Mouse (Mus musculus) gastrocnemius, postnatal 4 days (tissue): ENCODE data around the gene Abr. TPM values are rescaled to one million over a fixed set of nuclear protein-coding genes. Genes with fewer than 3 reads are reported as not detected.

Experiments
- DNase-seq, 2 experiments: peaks; one replicate each; pipeline ENCODE4 v3.0.0; 2021 to 2022; ENCODE audit warnings: low spot score in 2 of 2, mixed read lengths in 2 of 2
- total RNA-seq, 2 experiments: library from RNA; stranded (reverse); gene quantifications; 2 replicates each; pipeline ENCODE4 v1.2.3; 2021

Abr gene
- total RNA-seq, 2 experiments from 2014 or later = 32.4 to 37.8 TPM

GRCm38 (mm10) chr11:76381201-76381885 is 240.8 kb downstream of the Abr start:
- no peak for DNase-seq

- no peak for DNase-seq
These were observed 242.1 kb downstream of the Abr start for GRCm38 (mm10) chr11:76379921-76380544.

GRCm38 (mm10) chr11:76376425-76376824 is 245.7 kb downstream of the Abr start:
- DNase-seq = no peak

GRCm38 (mm10) chr11:76374491-76375185 is 247.5 kb downstream of the Abr start:
- peak; percentile 67 to 76 for DNase-seq

- DNase-seq = peak in 1 of 2 experiments; percentile 33
These were observed 249.6 kb downstream of the Abr start for GRCm38 (mm10) chr11:76372534-76372933.

- no peak for DNase-seq
These were observed 250.0 kb downstream of the Abr start for GRCm38 (mm10) chr11:76372120-76372519.

- DNase-seq = no peak
These were observed 251.6 kb downstream of the Abr start for GRCm38 (mm10) chr11:76370491-76370890.

Other genes with a start within 250 kb of the Abr start
- 10 to 100 TPM; 59.8 to 60.9 TPM for gene Nxn, start 223.2 kb downstream of the Abr start, total RNA-seq
- 10 to 100 TPM; 48.7 TPM for gene Timm22, start 215.4 kb downstream of the Abr start, total RNA-seq
- not detected for gene Bhlha9, start 50.2 kb upstream of the Abr start, total RNA-seq
- gene Trarg1, start 57.5 kb upstream of the Abr start, total RNA-seq = 1 to 10 TPM; 3.3 to 8.7 TPM
- gene Gosr1, start 141.3 kb upstream of the Abr start, total RNA-seq = 10 to 100 TPM; 26.4 to 33.2 TPM
- gene Cpd, start 224.7 kb upstream of the Abr start, total RNA-seq = 10 to 100 TPM; 63.3 to 66.3 TPM